ENCODE assay signal across 8 mouse cellular contexts in genomic region chr11:50431134-50432068, GRCm38 (mm10). TPM values are rescaled to one million over a fixed set of nuclear protein-coding genes. Genes with fewer than 3 reads are reported as not detected.
DNase-seq lines count a peak whose midpoint lies in the region; ATAC-seq and TF ChIP-seq lines count a peak whose summit lies in the region.

No protein-coding gene starts in this region.

- no peak for TF ChIP-seq RAD21 in CH12.LX (IDR thresholded peaks at IDR 0.05; ENCODE audit: low read depth, low read length)

- in situ Hi-C loops in CH12.LX (cut with MboI; ENCODE audit: low pct_ligation_motif_present, low pct_unique_long_range_greater_than_20kb, low sequenced_read_pairs): loop anchor here (10.0 kb wide), 1 partner anchor 333 kb away; no protein-coding TSS in a partner anchor

- TF ChIP-seq EP300 in CH12.LX (IDR thresholded peaks at IDR 0.05; ENCODE audit: low read length): peak; percentile 66
- no peak for TF ChIP-seq EP300 in liver, embryonic 14.5 days (IDR thresholded peaks at IDR 0.05; ENCODE audit: low read depth)

- no peak; the same call in none of the 2 replicates for ATAC-seq in heart, embryonic 16.5 days (replicated peaks; ENCODE audit: extremely low read depth, insufficient read depth, low FRiP score)
- peak; percentile 54; the same call in 1 of the 2 replicates for ATAC-seq in liver, embryonic 14.5 days (ENCODE audit: insufficient read depth)
- peak; percentile 53; the same call in 1 of the 2 replicates for ATAC-seq in neural tube, embryonic 15.5 days (ENCODE audit: low FRiP score)

- dilution Hi-C loops in CH12.LX (cut with MboI; ENCODE audit: extremely low pct_ligation_motif_present, extremely low pct_unique_long_range_greater_than_20kb, low sequenced_read_pairs): no loop called here

- no peak for TF ChIP-seq CTCF in CH12.LX (conservative IDR thresholded peaks at IDR 0.05 in 1 of 2, IDR thresholded peaks at IDR 0.05 in 1 of 2; ENCODE audit: low read depth in 2 of 2, low read length in 2 of 2)
- no peak for TF ChIP-seq CTCF in liver, embryonic 14.5 days (IDR thresholded peaks at IDR 0.05; ENCODE audit: low read depth)

- H3K36me3 ChIP-seq in CH12.LX (replicated peaks in 1 of 2; ENCODE audit: control insufficient read depth in 1 of 2, insufficient read depth in 1 of 2, low read length in 1 of 2): peaks cover 0 to 4% of the 10 kb centered on the region in 2 experiments
- H3K36me3 ChIP-seq in heart, embryonic 16.5 days (ENCODE audit: control insufficient read depth, insufficient read depth): no peaks in the 10 kb centered on the region
- H3K36me3 ChIP-seq in liver, embryonic 14.5 days (replicated peaks; ENCODE audit: control insufficient read depth, insufficient read depth, low read depth): no peaks in the 10 kb centered on the region
- H3K36me3 ChIP-seq in neural tube, embryonic 15.5 days: no peaks in the 10 kb centered on the region

- peak; percentile 68 for TF ChIP-seq POLR2A in CH12.LX (IDR thresholded peaks at IDR 0.05; ENCODE audit: low read depth, low read length)

- peak overlapping the region; percentile 93 for H3K9ac ChIP-seq in CH12.LX (ENCODE audit: insufficient read depth, low read depth)
- peak overlapping the region; percentile 93 for H3K9ac ChIP-seq in heart, embryonic 16.5 days (ENCODE audit: low read length)
- H3K9ac ChIP-seq in liver, embryonic 14.5 days (replicated peaks): peak overlapping the region; percentile 86
- H3K9ac ChIP-seq in neural tube, embryonic 15.5 days (replicated peaks): peak overlapping the region; percentile 87

- H3K4me2 ChIP-seq in CH12.LX (ENCODE audit: insufficient read depth, low read depth, poor library complexity, severe bottlenecking): peak overlapping the region; percentile 93
- peak overlapping the region; percentile 83 for H3K4me2 ChIP-seq in heart, embryonic 16.5 days (ENCODE audit: low read depth, low read length)
- peak overlapping the region; percentile 94 for H3K4me2 ChIP-seq in liver, embryonic 14.5 days (ENCODE audit: low read depth)
- peak overlapping the region; percentile 65 for H3K4me2 ChIP-seq in neural tube, embryonic 15.5 days

- WGBS in heart, embryonic 16.5 days: 27% methylated on average over 32 of the region's 32 CpGs
- WGBS in liver, embryonic 14.5 days (ENCODE audit: insufficient replicate concordance): 22% methylated on average over 32 of the region's 32 CpGs
- 24% methylated on average over 32 of the region's 32 CpGs for WGBS in neural tube, embryonic 15.5 days

- H3K79me2 ChIP-seq in CH12.LX (replicated peaks; ENCODE audit: control insufficient read depth, extremely low read depth, insufficient read depth, poor library complexity, severe bottlenecking): no peaks in the 10 kb centered on the region

- DNase-seq in 3T3-L1 (ENCODE audit: low read depth, low spot score) (peak; percentile 52), CH12.LX (ENCODE audit: extremely low read depth) (peak; percentile 77)
- peak; percentile 32 for DNase-seq in embryo, embryonic 9.5 days (ENCODE audit: extremely low spot score)
- DNase-seq in liver, embryonic 14.5 days (ENCODE audit: low read depth in 3 of 3, low spot score in 3 of 3): peak; percentile 20 to 44 (median 35)
- DNase-seq in left cerebral cortex, postnatal 25 days (ENCODE audit: low spot score in 2 of 2): no peak
- DNase-seq in kidney, adult 11 months: no peak

- peaks cover 17 to 69% of the 10 kb centered on the region in 2 experiments for H3K4me1 ChIP-seq in CH12.LX (ENCODE audit: control insufficient read depth in 1 of 2, insufficient read depth in 2 of 2)
- H3K4me1 ChIP-seq in heart, embryonic 16.5 days (ENCODE audit: control insufficient read depth, insufficient read depth, low read length): peaks cover 11% of the 10 kb centered on the region
- peaks cover 6 to 7% of the 10 kb centered on the region in 2 experiments; a peak in 3 of 4 replicates for H3K4me1 ChIP-seq in liver, embryonic 14.5 days (replicated peaks; ENCODE audit: control insufficient read depth in 2 of 2, insufficient read depth in 2 of 2, low read length in 1 of 2)
- H3K4me1 ChIP-seq in neural tube, embryonic 15.5 days: peaks cover 13% of the 10 kb centered on the region

- intact Hi-C loops in left cerebral cortex, postnatal 25 days (cut with DNase I): no loop called here

- no peaks in the 10 kb centered on the region for H3K27me3 ChIP-seq in CH12.LX (replicated peaks)
- no peaks in the 10 kb centered on the region for H3K27me3 ChIP-seq in heart, embryonic 16.5 days (ENCODE audit: control insufficient read depth, insufficient read depth, low read length)
- H3K27me3 ChIP-seq in liver, embryonic 14.5 days (ENCODE audit: control insufficient read depth, insufficient read depth, low read length): no peaks in the 10 kb centered on the region
- no peaks in the 10 kb centered on the region for H3K27me3 ChIP-seq in neural tube, embryonic 15.5 days (replicated peaks)

- H3K4me3 ChIP-seq in CH12.LX (replicated peaks in 1 of 3; ENCODE audit: low read depth in 2 of 3, low read length in 2 of 3, poor library complexity in 1 of 3): peak overlapping the region; percentile 74 to 95 (median 83)
- H3K4me3 ChIP-seq in heart, embryonic 16.5 days (ENCODE audit: low read length): peak overlapping the region; percentile 76
- H3K4me3 ChIP-seq in liver, embryonic 14.5 days (ENCODE audit: insufficient read depth in 1 of 2, low read depth in 2 of 2, low read length in 2 of 2): peak overlapping the region; percentile 86 to 88
- H3K4me3 ChIP-seq in neural tube, embryonic 15.5 days (replicated peaks): peak overlapping the region; percentile 88

- H3K9me3 ChIP-seq in CH12.LX (replicated peaks; ENCODE audit: low read length): peaks cover 3% of the 10 kb centered on the region
- no peaks in the 10 kb centered on the region for H3K9me3 ChIP-seq in heart, embryonic 16.5 days (replicated peaks; ENCODE audit: control insufficient read depth, low read length)
- H3K9me3 ChIP-seq in liver, embryonic 14.5 days (ENCODE audit: control insufficient read depth, low read length): no peaks in the 10 kb centered on the region
- no peaks in the 10 kb centered on the region for H3K9me3 ChIP-seq in neural tube, embryonic 15.5 days (replicated peaks)

- peak overlapping the region; percentile 97 for H3K27ac ChIP-seq in CH12.LX (ENCODE audit: insufficient read depth, low read depth)
- peak overlapping the region; percentile 95 for H3K27ac ChIP-seq in heart, embryonic 16.5 days (ENCODE audit: low read length)
- peak overlapping the region; percentile 10 for H3K27ac ChIP-seq in liver, embryonic 14.5 days
- H3K27ac ChIP-seq in neural tube, embryonic 15.5 days (replicated peaks): peak overlapping the region; percentile 99

TF ChIP-seq in CH12.LX, 34 proteins besides CTCF, POLR2A, EP300 and RAD21 (continues in another document):
- TF ChIP-seq MEF2A (IDR thresholded peaks at IDR 0.05; ENCODE audit: borderline replicate concordance, low read depth, low read length) (peak; percentile 63; the same call in 1 of the 2 replicates), NELFE (IDR thresholded peaks at IDR 0.05; ENCODE audit: low read depth, low read length) (peak; percentile 61), ETS1 (conservative IDR thresholded peaks at IDR 0.05; ENCODE audit: low read depth, low read length) (peak; percentile 21; the same call in 1 of the 2 replicates), SMC3 (IDR thresholded peaks at IDR 0.05; ENCODE audit: low read depth, low read length) (no peak), KAT2A (IDR thresholded peaks at IDR 0.05; ENCODE audit: insufficient replicate concordance, low read length) (0 out of 2 replicates have a peak, but pooled peaks have one; percentile 42), ZNF384 (IDR thresholded peaks at IDR 0.05; ENCODE audit: low read depth, low read length) (no peak), MXI1 (IDR thresholded peaks at IDR 0.05; ENCODE audit: low read depth, low read length) (peak; percentile 43), TBP (conservative IDR thresholded peaks at IDR 0.05; ENCODE audit: low read depth, low read length) (peak; percentile 53; the same call in 1 of the 2 replicates), MAZ (IDR thresholded peaks at IDR 0.05; ENCODE audit: low read depth, low read length) (0 out of 2 replicates have a peak, but pooled peaks have one; percentile 64), MAFK (IDR thresholded peaks at IDR 0.05; ENCODE audit: insufficient replicate concordance, low read length) (no peak), RCOR1 (conservative IDR thresholded peaks at IDR 0.05; ENCODE audit: low read depth, low read length) (0 out of 2 replicates have a peak, but pooled peaks have one; percentile 71), JUND (conservative IDR thresholded peaks at IDR 0.05; ENCODE audit: low read depth, low read length) (no peak), ZMIZ1 (IDR thresholded peaks at IDR 0.05; ENCODE audit: low read depth, low read length) (peak; percentile 76; the same call in 1 of the 2 replicates), IRF4 (IDR thresholded peaks at IDR 0.05; ENCODE audit: low read depth, low read length) (peak; percentile 46), HCFC1 (IDR thresholded peaks at IDR 0.05; ENCODE audit: low read depth, low read length) (no peak; the same call in 1 of the 2 replicates), POLR2AphosphoS2 (IDR thresholded peaks at IDR 0.05; ENCODE audit: low read depth, low read length) (no peak; the same call in 1 of the 2 replicates), CHD2 (IDR thresholded peaks at IDR 0.05; ENCODE audit: low read length) (peak; percentile 63; the same call in 1 of the 2 replicates), PAX5 (IDR thresholded peaks at IDR 0.05; ENCODE audit: low read length) (no peak)

RNA-seq across cellular contexts. Expression of gene Rufy1, which starts 0.5 kb away (rescaled TPM):
- total RNA-seq in CH12.LX (2012; rRNA removed) (11.0 and 15.8 TPM in 2 replicates), CH12.LX (2014; rRNA removed) (17.8 and 18.0 TPM in 2 replicates)
- 21.3 and 24.5 TPM in 2 replicates for polyA plus RNA-seq in CH12.LX (2012; ENCODE audit: insufficient read length, low read depth)
- 31.1 and 33.4 TPM in 2 replicates for polyA plus RNA-seq in heart, embryonic 16.5 days (2015; fragmentation: Nextera tagmentation; extraction: Ambion mirVana)
- 3.5 and 5.1 TPM in 2 replicates for polyA plus RNA-seq in liver, embryonic 14.5 days (2012; rRNA removed)
- 7.1 and 8.9 TPM in 2 replicates for polyA plus RNA-seq in liver, embryonic 14.5 days (2014; fragmentation: Nextera tagmentation; extraction: Ambion mirVana)
- 21.8 and 25.1 TPM in 2 replicates for polyA plus RNA-seq in neural tube, embryonic 15.5 days (2015; fragmentation: Nextera tagmentation; extraction: Ambion mirVana)
- total RNA-seq in left cerebral cortex, postnatal 25 days (2021): 10 to 100 TPM; 25.4 to 27.8 TPM

RNA-seq across cellular contexts. Expression of gene Hnrnph1, which starts 54.6 kb away (rescaled TPM):
- total RNA-seq in CH12.LX (2012; rRNA removed) (239 and 320 TPM in 2 replicates), CH12.LX (2014; rRNA removed) (428 and 524 TPM in 2 replicates)
- 829 and 841 TPM in 2 replicates for polyA plus RNA-seq in CH12.LX (2012; ENCODE audit: insufficient read length, low read depth)
- polyA plus RNA-seq in heart, embryonic 16.5 days (2015; fragmentation: Nextera tagmentation; extraction: Ambion mirVana): 229 and 252 TPM in 2 replicates
- polyA plus RNA-seq in liver, embryonic 14.5 days (2012; rRNA removed): 163 and 200 TPM in 2 replicates
- polyA plus RNA-seq in liver, embryonic 14.5 days (2014; fragmentation: Nextera tagmentation; extraction: Ambion mirVana): 101 and 120 TPM in 2 replicates
- 390 and 401 TPM in 2 replicates for polyA plus RNA-seq in neural tube, embryonic 15.5 days (2015; fragmentation: Nextera tagmentation; extraction: Ambion mirVana)
- 100 to 1,000 TPM; 220 to 248 TPM for total RNA-seq in left cerebral cortex, postnatal 25 days (2021)

Comparison
In these comparisons a context has a peak if more than half of its experiments do, and no peak if none do; other contexts are left out.
1. DNase-seq: peak in 3T3-L1 (single experiment), CH12.LX (single experiment), embryo, embryonic 9.5 days (single experiment) and liver, embryonic 14.5 days (3 of 3); none in left cerebral cortex, postnatal 25 days (0 of 2) and kidney, adult 11 months (single experiment).
2. H3K27ac ChIP-seq: peak in every context shown above with its lines; median percentile 99 in neural tube, embryonic 15.5 days; 97 in CH12.LX; 95 in heart, embryonic 16.5 days; 10 in liver, embryonic 14.5 days.
3. Peak in every context shown above with its lines, with median percentiles within 50 percentile points of each other: H3K4me2 ChIP-seq, H3K4me3 ChIP-seq and H3K9ac ChIP-seq.